Comparison of ENCODE assay signal across 8 mouse cellular contexts in the genomic region with DNA sequence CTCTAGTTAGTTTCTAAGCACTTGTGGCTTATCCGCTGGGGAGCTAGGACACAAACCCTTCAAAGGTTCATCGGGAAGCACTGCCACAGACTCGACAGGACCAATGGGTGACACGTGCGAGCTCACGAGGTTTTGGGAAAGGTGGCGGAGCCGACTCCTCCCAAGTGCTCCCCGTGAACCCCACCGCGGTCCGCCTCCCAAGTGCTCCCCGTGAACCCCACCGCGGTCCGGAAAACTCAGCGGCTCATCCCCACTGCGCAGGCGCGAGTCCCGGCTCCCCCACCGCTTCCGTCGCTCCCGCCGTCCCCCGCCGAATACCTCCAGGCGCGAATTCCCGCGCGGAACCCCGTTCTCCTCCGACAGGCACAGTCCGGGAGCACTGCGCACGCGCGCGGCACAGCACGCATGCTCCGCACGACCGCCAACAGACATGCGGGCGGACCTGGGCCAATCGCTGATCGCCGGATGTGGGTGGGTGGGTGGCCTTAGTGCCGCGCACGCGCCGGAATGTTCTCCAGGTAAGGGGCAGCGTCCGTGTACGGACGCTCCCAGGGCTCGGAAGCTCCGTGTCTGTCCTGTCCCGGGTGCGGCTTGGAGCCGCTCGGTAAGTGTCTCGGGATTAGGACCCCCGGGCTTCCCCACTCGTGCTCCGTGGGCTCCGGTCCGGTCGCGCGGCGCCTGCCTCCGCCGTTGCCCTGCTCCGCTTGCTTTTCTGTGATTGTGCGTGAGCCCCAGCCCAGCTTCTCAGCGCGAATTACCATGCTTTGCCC. TPM values are rescaled to one million over a fixed set of nuclear protein-coding genes. Genes with fewer than 3 reads are reported as not detected.
A peak's percentile ranks its signal among the peaks of the same experiment; 100 is the strongest.
DNase-seq lines count a peak whose midpoint lies in the region; ATAC-seq lines count a peak whose summit lies in the region.

A gene (minus strand): TSS at position 403 of the 770 bp plus-strand sequence.
A gene (plus strand): TSS at position 488 of the 770 bp plus-strand sequence.

- H3K4me3 ChIP-seq in hindbrain, embryonic 11.5 days (ENCODE audit: low read depth, low read length), result peak within 1 kb of the TSS; percentile 70

- H3K36me3 ChIP-seq in hindbrain, embryonic 11.5 days (ENCODE audit: control insufficient read depth, insufficient read depth, low read length), result no peaks in the 10 kb centered on the region

- ATAC-seq in hindbrain, embryonic 11.5 days (ENCODE audit: low FRiP score), result peak; percentile 99

- peak within 1 kb of the TSS; percentile 82 for H3K9ac ChIP-seq in hindbrain, embryonic 11.5 days (ENCODE audit: low read depth, low read length)

- under 1% methylated on average over 70 of the region's 81 CpGs for WGBS in hindbrain, embryonic 11.5 days

- H3K27ac ChIP-seq in hindbrain, embryonic 11.5 days (ENCODE audit: low read depth, low read length), result no peak within 1 kb of the TSS

- no peaks in the 10 kb centered on the region for H3K9me3 ChIP-seq in hindbrain, embryonic 11.5 days (ENCODE audit: control insufficient read depth, low read length)

- H3K4me2 ChIP-seq in hindbrain, embryonic 11.5 days (replicated peaks; ENCODE audit: low read depth, low read length), result peak within 1 kb of the TSS; percentile 76

- H3K27me3 ChIP-seq in hindbrain, embryonic 11.5 days (ENCODE audit: control insufficient read depth, insufficient read depth, low read length), result no peaks in the 10 kb centered on the region

- H3K4me1 ChIP-seq in hindbrain, embryonic 11.5 days (replicated peaks; ENCODE audit: control insufficient read depth, insufficient read depth, low read length), result no peaks in the 10 kb centered on the region

- DNase-seq in Muller cell, postnatal 12 days (ENCODE audit: inconsistent ontology term), result peak; percentile 98
- peak; percentile 98 for DNase-seq in cerebellum, adult 9-11 months
- DNase-seq in frontal cortex, adult 2 months (ENCODE audit: extremely low spot score in 1 of 2, low spot score in 1 of 2), result peak; percentile 90 to 99
- peak; percentile 97 for DNase-seq in hindbrain, embryonic 11.5 days (ENCODE audit: low spot score)
- DNase-seq in layer of hippocampus, postnatal 10 days (ENCODE audit: low spot score in 2 of 2), result peak; percentile 98 to 99
- DNase-seq in lung, postnatal 10 days, result peak; percentile 98
- peak; percentile 98 for DNase-seq in ovary, postnatal 36 days (ENCODE audit: low spot score)
- DNase-seq in thymus, postnatal 25 days, result peak; percentile 95

RNA-seq across cellular contexts. Expression of the first gene that starts in this region (rescaled TPM):
- 9.3 and 11.7 TPM in 2 replicates for polyA plus RNA-seq in frontal cortex, adult 2 months (2012; rRNA removed)
- 17.2 and 17.4 TPM in 2 replicates for polyA plus RNA-seq in hindbrain, embryonic 11.5 days (2014; fragmentation: Nextera tagmentation; extraction: Ambion mirVana)
- 10 to 100 TPM; 15.8 to 16.1 TPM for total RNA-seq in layer of hippocampus, postnatal 10 days (2021)

RNA-seq across cellular contexts. Expression of the second gene that starts in this region (rescaled TPM):
- polyA plus RNA-seq in frontal cortex, adult 2 months (2012; rRNA removed), result 15.6 and 20.3 TPM in 2 replicates
- polyA plus RNA-seq in hindbrain, embryonic 11.5 days (2014; fragmentation: Nextera tagmentation; extraction: Ambion mirVana), result 38.4 and 38.8 TPM in 2 replicates
- total RNA-seq in layer of hippocampus, postnatal 10 days (2021), result 10 to 100 TPM; 11.3 to 13.5 TPM
